Mouse (Mus musculus): ENCODE measurements at regions not wholly inside any gene's neighbourhood (a gene's known extent, or its start where the extent isn't known, plus 50 kb on each side); places are given as distances from the start of the nearest gene placed in this dataset.

DNA sequence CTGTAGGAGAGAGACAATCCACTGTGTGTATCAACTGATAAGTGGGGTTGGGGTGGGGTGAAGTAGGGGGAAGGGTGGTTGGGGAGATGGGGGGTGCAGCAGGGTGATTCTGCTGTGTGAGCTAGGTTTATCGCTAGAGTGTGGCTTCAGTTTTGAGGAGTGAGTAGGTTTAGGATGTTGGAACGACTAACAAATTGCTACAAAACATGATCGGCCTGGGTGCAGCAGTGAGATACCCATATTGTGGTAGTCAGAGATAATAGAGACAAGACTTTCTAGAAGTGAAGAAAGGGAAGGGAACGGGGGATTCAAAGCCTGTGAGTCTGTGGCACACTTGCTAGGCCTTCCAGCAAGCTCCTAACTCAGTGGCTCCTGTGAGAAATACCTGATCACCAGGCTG lies 175.1 kb upstream of the Lrig1 start:
- no peaks in the 10 kb centered on the region for H3K9me3 ChIP-seq
- H3K36me3 ChIP-seq, result no peaks in the 10 kb centered on the region
- H3K27me3 ChIP-seq, result no peaks in the 10 kb centered on the region
- H3K4me1 ChIP-seq (replicated peaks), result no peaks in the 10 kb centered on the region
- no peak overlapping the region for H3K9ac ChIP-seq
- 92% methylated on average over 4 of the region's 4 CpGs for WGBS
- ATAC-seq (ENCODE audit: low FRiP score), result no peak
- no peak overlapping the region for H3K4me3 ChIP-seq
- H3K27ac ChIP-seq, result no peak overlapping the region
- no peak overlapping the region for H3K4me2 ChIP-seq

DNA sequence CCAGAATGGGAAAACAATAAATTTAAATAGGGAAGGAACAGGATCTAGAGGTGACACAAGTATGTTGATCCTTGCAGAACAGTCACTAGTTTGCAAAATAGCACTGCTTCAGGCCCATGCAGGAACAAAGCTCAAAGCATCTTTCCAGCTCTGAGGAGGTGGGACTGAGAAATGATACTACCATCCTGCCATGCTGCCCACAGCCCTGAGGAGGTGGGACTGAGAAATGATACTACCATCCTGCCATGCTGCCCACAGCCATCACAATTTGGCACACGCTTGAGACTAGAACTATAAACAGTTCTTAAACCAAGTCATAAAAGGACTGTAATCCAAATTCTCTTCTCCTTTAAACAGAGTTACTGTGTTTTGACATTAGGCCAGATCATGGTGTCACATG lies 174.5 kb upstream of the Lrig1 start:
- WGBS, result 93% methylated on average over 1 of the region's 1 CpGs
- no peak overlapping the region for H3K9ac ChIP-seq
- H3K4me3 ChIP-seq, result no peak overlapping the region
- no peaks in the 10 kb centered on the region for H3K36me3 ChIP-seq
- no peak for ATAC-seq (ENCODE audit: low FRiP score)
- no peak overlapping the region for H3K4me2 ChIP-seq
- H3K27ac ChIP-seq, result no peak overlapping the region
- H3K9me3 ChIP-seq, result no peaks in the 10 kb centered on the region
- H3K27me3 ChIP-seq, result no peaks in the 10 kb centered on the region
- no peaks in the 10 kb centered on the region for H3K4me1 ChIP-seq (replicated peaks)

DNA sequence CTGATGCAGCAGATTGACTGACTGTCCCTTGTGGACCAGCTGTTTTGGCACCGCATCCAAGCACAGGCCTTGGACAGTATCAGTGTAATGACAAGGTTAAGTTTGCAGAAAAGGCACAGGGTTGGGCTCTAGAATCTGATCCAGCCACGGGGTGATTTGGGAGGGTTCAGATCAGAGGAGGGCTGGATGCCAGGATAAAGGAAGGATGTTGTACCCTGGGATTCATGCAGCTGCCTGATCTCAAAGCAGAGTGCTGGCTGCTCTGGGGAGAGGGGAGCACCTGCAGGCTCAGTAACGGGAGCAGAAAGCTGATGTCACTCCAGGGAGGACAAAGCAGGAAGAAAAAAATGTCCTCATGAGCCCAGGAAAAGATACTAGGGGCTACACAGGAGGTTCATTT lies 168.0 kb upstream of the Lrig1 start:
- no peaks in the 10 kb centered on the region for H3K9me3 ChIP-seq
- H3K9ac ChIP-seq, result no peak overlapping the region
- no peaks in the 10 kb centered on the region for H3K36me3 ChIP-seq
- WGBS, result 68% methylated on average over 3 of the region's 3 CpGs
- no peak overlapping the region for H3K4me2 ChIP-seq
- H3K4me3 ChIP-seq, result no peak overlapping the region
- ATAC-seq (ENCODE audit: low FRiP score), result no peak
- no peak overlapping the region for H3K27ac ChIP-seq
- 0 out of 2 replicates have a peak, but pooled peaks cover 3% of the 10 kb centered on the region for H3K4me1 ChIP-seq (replicated peaks)
- no peaks in the 10 kb centered on the region for H3K27me3 ChIP-seq

DNA sequence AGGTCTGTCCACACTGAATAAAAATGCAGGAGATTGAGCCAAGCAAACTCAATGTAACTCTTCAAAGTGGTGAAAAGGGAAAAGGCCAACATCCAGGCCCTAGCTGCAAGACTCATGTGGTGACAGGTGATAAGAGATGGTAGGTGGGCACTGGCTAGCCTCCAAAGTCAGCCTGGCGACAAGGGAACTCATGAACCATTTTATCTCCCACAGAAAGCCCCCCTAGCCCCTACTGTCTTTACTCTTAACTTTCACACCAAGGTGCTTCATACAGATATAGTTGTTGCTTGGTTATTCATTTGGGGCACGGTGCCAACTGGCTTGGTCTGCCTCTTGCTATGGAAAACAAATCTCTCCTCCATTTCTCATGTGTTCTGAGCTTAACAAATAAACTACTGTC lies 165.5 kb upstream of the Lrig1 start:
- no peak for ATAC-seq (ENCODE audit: low FRiP score)
- 82% methylated on average over 2 of the region's 2 CpGs for WGBS
- Histone ChIP-seq H3K27me3 (no peaks in the 10 kb centered on the region), H3K36me3 (no peaks in the 10 kb centered on the region), H3K27ac (no peak overlapping the region), H3K9ac (no peak overlapping the region), H3K9me3 (no peaks in the 10 kb centered on the region), H3K4me3 (no peak overlapping the region), H3K4me2 (no peak overlapping the region), H3K4me1 (replicated peaks) (0 out of 2 replicates have a peak, but pooled peaks cover 3% of the 10 kb centered on the region)

DNA sequence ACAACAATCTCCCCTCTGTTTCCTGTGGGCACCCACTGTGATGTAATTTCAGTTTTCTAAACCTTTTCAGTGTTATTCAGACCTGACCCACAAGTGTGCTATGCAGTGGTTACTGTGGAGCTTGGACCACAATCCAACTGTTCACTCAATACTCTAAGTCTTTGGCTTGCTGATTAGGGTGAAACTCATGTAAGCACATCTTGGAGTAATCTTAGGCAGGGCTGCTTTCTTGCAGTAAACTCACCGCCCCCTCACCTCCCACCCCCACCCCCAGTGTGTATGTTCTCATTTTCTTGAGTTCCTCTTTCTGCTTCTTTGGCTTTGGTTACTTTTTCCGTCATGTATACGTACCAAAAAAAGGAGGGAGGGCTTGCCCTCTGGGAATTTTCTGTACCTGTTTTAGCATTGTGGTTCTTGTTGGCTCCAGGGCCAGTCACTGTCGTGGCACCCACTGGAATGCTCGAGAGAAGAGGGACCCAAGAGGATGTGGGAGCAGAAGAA lies 158.2 kb upstream of the Lrig1 start:
- Histone ChIP-seq H3K4me3 (no peak overlapping the region), H3K27ac (no peak overlapping the region), H3K4me1 (replicated peaks) (no peaks in the 10 kb centered on the region), H3K36me3 (no peaks in the 10 kb centered on the region), H3K4me2 (no peak overlapping the region), H3K27me3 (no peaks in the 10 kb centered on the region), H3K9me3 (no peaks in the 10 kb centered on the region), H3K9ac (no peak overlapping the region)
- ATAC-seq (ENCODE audit: low FRiP score), result no peak
- 81% methylated on average over 5 of the region's 5 CpGs for WGBS

DNA sequence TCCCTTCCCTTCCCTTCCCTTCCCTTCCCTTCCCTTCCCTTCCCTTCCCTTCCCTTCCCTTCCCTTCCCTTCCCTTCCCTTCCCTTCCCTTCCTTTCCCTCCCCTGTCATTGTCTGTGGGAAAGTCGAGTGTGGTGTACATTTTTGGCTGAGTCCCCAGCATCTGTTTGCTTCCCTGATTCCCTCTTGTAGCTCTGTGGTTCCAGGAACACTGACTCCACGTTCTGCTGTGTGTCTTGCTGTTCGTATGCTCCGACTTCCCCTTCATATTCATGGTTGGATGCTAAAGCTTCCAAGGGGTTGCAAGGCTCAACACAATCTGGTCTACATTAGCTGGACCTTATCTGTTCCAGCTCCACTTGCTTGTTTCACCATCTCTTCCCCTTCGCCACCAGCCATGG lies 150.2 kb upstream of the Lrig1 start:
- Histone ChIP-seq H3K4me1 (replicated peaks) (no peaks in the 10 kb centered on the region), H3K9me3 (no peaks in the 10 kb centered on the region), H3K36me3 (no peaks in the 10 kb centered on the region), H3K27ac (no peak overlapping the region), H3K4me2 (no peak overlapping the region), H3K27me3 (no peaks in the 10 kb centered on the region), H3K9ac (no peak overlapping the region), H3K4me3 (no peak overlapping the region)
- 82% methylated on average over 4 of the region's 5 CpGs for WGBS
- ATAC-seq (ENCODE audit: low FRiP score), result no peak

DNA sequence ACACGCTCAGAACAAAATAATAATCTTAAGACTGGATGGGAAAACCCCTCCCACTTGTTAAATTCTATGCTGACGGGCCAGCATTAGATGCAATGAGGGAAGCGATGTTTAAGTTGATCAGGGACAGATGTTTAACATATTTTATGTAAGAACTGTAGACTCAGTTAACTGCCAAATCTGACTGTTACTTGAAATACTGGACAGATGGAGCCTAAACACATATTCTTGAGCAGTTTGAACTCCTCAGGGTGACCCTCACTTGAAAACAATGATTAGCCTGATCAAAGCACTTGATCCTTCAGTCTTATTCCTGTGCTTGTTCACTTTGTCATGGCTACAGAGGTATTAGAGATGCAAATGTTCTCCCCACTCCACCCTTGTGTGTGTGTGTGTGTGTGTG lies 149.6 kb upstream of the Lrig1 start:
- no peak overlapping the region for H3K4me2 ChIP-seq
- no peak overlapping the region for H3K9ac ChIP-seq
- 77% methylated on average over 3 of the region's 3 CpGs for WGBS
- H3K27me3 ChIP-seq, result no peaks in the 10 kb centered on the region
- H3K4me1 ChIP-seq (replicated peaks), result no peaks in the 10 kb centered on the region
- H3K4me3 ChIP-seq, result no peak overlapping the region
- ATAC-seq (ENCODE audit: low FRiP score), result no peak
- H3K9me3 ChIP-seq, result no peaks in the 10 kb centered on the region
- no peaks in the 10 kb centered on the region for H3K36me3 ChIP-seq
- no peak overlapping the region for H3K27ac ChIP-seq

DNA sequence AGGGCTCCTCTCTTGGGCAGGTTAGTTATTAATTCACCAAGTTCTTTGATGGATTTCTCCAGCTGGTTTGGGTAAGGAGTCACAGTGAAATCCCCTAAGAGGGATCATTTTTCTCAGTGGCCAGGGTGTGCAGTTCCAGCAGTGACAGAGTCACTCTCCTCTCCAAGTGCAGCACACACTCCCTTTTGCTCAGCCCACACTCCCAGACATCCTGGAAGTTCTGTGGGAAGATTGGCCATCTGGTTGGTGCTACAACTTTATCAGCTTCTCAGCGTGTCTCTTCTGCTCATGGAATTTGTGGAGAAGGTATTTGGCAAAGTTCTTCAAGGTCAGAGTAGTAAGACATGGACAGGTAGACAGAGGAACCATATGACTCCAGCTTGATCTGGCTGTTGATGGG lies 148.5 kb upstream of the Lrig1 start:
- no peak for ATAC-seq (ENCODE audit: low FRiP score)
- Histone ChIP-seq H3K4me1 (replicated peaks) (no peaks in the 10 kb centered on the region), H3K27ac (no peak overlapping the region), H3K4me2 (no peak overlapping the region), H3K9ac (no peak overlapping the region), H3K27me3 (no peaks in the 10 kb centered on the region), H3K4me3 (no peak overlapping the region), H3K9me3 (no peaks in the 10 kb centered on the region), H3K36me3 (no peaks in the 10 kb centered on the region)
- 92% methylated on average over 1 of the region's 1 CpGs for WGBS

DNA sequence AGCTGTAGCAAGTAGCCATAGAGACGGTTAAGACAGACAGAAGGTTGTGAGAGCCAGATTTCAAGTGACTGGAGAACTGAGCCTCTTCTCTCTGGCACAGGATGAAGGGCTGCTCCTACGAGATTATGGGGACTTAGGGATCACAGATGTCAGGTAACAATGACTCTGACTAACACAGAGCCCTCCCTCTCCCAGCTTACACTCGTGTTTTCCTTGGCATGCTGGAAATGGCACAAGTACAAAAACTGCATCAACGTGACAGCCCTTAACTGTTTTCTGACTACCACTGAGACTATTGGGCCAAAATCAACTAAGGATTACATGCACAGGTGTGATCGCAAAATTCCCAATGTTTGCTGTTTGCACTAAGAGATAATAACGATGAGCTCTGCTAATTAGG lies 145.9 kb upstream of the Lrig1 start:
- 79% methylated on average over 6 of the region's 6 CpGs for WGBS
- H3K4me2 ChIP-seq, result no peak overlapping the region
- ATAC-seq (ENCODE audit: low FRiP score), result no peak
- no peak overlapping the region for H3K9ac ChIP-seq
- no peak overlapping the region for H3K4me3 ChIP-seq
- no peak overlapping the region for H3K27ac ChIP-seq
- H3K9me3 ChIP-seq, result no peaks in the 10 kb centered on the region
- H3K36me3 ChIP-seq, result no peaks in the 10 kb centered on the region
- no peaks in the 10 kb centered on the region for H3K4me1 ChIP-seq (replicated peaks)
- no peaks in the 10 kb centered on the region for H3K27me3 ChIP-seq

DNA sequence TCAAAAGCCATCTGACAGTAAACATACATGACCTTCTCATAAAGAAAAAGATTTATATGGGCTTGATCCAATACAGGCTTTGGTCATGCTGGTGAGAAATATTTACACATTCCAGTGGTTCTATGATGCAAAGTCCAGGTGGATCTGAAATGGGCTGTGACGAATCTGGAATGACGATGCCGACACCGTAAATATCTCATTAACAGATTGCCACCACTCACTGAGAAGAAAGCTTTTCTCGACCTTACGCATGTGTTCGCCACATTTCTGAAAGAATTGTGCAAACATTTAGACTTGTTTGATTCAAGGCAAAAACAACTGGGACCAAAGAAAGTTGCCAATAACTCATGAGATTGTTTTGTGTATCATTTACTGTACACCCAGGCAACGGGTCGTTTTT lies 142.9 kb upstream of the Lrig1 start:
- no peaks in the 10 kb centered on the region for H3K36me3 ChIP-seq
- no peaks in the 10 kb centered on the region for H3K27me3 ChIP-seq
- no peaks in the 10 kb centered on the region for H3K4me1 ChIP-seq (replicated peaks)
- no peak overlapping the region for H3K4me2 ChIP-seq
- H3K4me3 ChIP-seq, result no peak overlapping the region
- no peak overlapping the region for H3K27ac ChIP-seq
- no peak overlapping the region for H3K9ac ChIP-seq
- no peaks in the 10 kb centered on the region for H3K9me3 ChIP-seq
- 86% methylated on average over 9 of the region's 9 CpGs for WGBS
- no peak for ATAC-seq (ENCODE audit: low FRiP score)

DNA sequence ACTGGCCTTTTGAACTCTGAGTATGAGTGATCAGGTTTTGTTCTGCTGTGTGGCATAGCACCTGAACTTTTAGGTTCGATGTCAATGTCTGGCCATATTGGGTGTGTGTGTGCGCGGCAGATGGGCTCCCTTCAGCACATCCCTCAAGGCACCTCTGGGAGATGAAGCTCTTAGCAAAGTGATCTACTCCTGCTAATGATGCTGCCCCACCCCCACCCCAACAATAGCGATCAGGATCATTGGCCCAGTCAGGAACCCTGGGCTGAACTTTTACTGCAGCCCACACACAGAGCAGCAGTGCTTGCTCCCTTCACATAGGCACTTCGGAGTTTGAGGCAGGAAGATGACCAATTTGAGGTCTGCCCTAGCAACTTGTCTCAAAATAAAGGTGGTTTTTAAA lies 141.9 kb upstream of the Lrig1 start:
- H3K36me3 ChIP-seq, result no peaks in the 10 kb centered on the region
- WGBS, result 57% methylated on average over 5 of the region's 5 CpGs
- no peak overlapping the region for H3K9ac ChIP-seq
- no peak overlapping the region for H3K4me2 ChIP-seq
- no peak overlapping the region for H3K4me3 ChIP-seq
- H3K4me1 ChIP-seq (replicated peaks), result no peaks in the 10 kb centered on the region
- H3K9me3 ChIP-seq, result no peaks in the 10 kb centered on the region
- H3K27me3 ChIP-seq, result no peaks in the 10 kb centered on the region
- ATAC-seq (ENCODE audit: low FRiP score), result no peak
- H3K27ac ChIP-seq, result no peak overlapping the region

DNA sequence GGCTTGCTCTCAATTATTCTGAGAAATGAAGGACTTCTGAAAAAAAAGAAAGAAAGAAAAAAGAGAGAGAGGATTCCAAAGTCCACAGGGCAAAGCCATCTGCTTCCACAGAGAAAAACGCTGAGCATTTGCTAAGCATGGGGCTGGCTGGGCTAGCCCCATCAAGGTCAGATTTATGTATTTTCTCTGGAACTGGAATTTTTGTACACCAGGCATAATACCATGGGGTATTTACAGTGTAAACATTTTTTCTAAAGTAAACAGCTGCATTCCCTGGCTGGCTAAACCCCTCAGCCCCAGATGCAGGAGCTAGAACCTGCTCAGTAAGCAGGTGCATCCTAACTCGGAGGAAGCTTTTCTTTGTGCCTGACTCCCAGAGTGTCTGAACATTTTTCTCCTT lies 135.8 kb upstream of the Lrig1 start:
- ATAC-seq (ENCODE audit: low FRiP score), result no peak
- Histone ChIP-seq H3K4me3 (no peak overlapping the region), H3K9me3 (no peaks in the 10 kb centered on the region), H3K4me2 (no peak overlapping the region), H3K9ac (no peak overlapping the region), H3K27me3 (no peaks in the 10 kb centered on the region), H3K27ac (no peak overlapping the region), H3K4me1 (replicated peaks) (peaks cover 7% of the 10 kb centered on the region; the same call in 1 of the 2 replicates), H3K36me3 (no peaks in the 10 kb centered on the region)
- 38% methylated on average over 2 of the region's 2 CpGs for WGBS

DNA sequence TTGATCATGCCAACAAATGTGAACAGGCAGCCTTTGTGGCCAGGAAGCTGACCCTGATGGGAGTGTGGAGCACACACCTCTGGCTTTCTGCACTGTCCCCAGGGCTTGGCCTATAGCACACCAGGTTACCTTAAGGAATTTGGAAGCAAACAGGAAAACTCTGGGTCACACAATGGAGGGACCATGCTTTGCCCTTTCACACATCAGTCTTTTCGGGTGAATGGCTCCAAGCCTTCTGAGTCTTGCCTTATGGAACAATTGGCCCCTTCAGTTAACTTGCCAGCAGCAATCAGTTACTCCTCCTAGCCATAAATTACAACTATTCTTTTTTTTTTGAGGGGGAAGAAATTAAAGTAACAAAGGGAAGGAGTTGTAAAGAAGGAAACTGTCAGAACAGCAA lies 134.6 kb upstream of the Lrig1 start:
- Histone ChIP-seq H3K4me1 (replicated peaks) (peaks cover 7% of the 10 kb centered on the region; the same call in 1 of the 2 replicates), H3K27ac (no peak overlapping the region), H3K9ac (no peak overlapping the region), H3K4me3 (no peak overlapping the region), H3K36me3 (no peaks in the 10 kb centered on the region), H3K4me2 (no peak overlapping the region), H3K27me3 (no peaks in the 10 kb centered on the region), H3K9me3 (no peaks in the 10 kb centered on the region)
- no peak for ATAC-seq (ENCODE audit: low FRiP score)
- 16% methylated on average over 1 of the region's 1 CpGs for WGBS

DNA sequence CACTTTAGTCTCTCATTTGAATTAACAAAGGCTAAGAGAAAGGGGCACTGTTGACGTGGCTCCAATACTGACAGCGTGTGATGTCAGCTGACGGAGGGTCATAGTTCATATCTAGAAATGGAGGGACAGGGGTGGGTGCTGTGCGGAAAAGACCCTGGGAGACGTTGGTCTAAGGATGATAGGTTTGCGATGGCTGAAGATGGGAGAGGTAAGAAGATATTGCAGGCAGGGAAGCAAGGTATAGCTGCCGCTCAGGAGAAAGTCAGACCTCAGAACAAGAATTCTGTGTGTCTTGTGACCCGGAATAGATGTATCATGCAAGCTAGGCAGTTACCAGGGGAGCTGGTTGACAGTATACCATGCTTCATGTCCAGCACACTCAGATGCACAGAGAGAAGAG lies 130.8 kb upstream of the Lrig1 start:
- no peak overlapping the region for H3K4me3 ChIP-seq
- no peaks in the 10 kb centered on the region for H3K27me3 ChIP-seq
- no peak overlapping the region for H3K9ac ChIP-seq
- no peak for ATAC-seq (ENCODE audit: low FRiP score)
- 82% methylated on average over 8 of the region's 8 CpGs for WGBS
- H3K4me1 ChIP-seq (replicated peaks), result peaks cover 2% of the 10 kb centered on the region; the same call in 1 of the 2 replicates
- no peak overlapping the region for H3K27ac ChIP-seq
- no peaks in the 10 kb centered on the region for H3K36me3 ChIP-seq
- H3K9me3 ChIP-seq, result no peaks in the 10 kb centered on the region
- H3K4me2 ChIP-seq, result no peak overlapping the region

Measured in hindbrain, embryonic 13.5 days (tissue).